Mouse (Mus musculus) liver, embryonic 11.5 days (tissue): ENCODE measurements around the gene OR5BS1P. TPM values are rescaled to one million over a fixed set of nuclear protein-coding genes. Genes with fewer than 3 reads are reported as not detected.

ENCODE experiments used
- ATAC-seq: fragments of 200-750 bp; cut with Nextera tagmentation; replicated peaks from 2 replicates; pipeline ENCODE4 v1.8.0; 2017; ENCODE audit warnings: moderate number of reproducible peaks, mild to moderate bottlenecking, moderate TSS enrichment, moderate library complexity; ENCODE audit not compliant: low FRiP score
- DNase-seq: peaks from one replicate; pipeline ENCODE4 v3.0.0-alpha.2; 2017; ENCODE audit warnings: low spot score
- H3K27ac ChIP-seq: fragments of 300-500 bp; sonication (generic); 2 replicates; pipeline ENCODE4 v1.5.1; 2014; ENCODE audit warnings: mild to moderate bottlenecking, low read depth, low read length, control low read depth
- H3K27me3 ChIP-seq: fragments of 300-500 bp; sonication (generic); replicated peaks from 2 replicates; pipeline ENCODE4 v1.6.1; 2014; ENCODE audit warnings: low read length, mixed read lengths; ENCODE audit not compliant: control insufficient read depth, insufficient read depth
- H3K36me3 ChIP-seq: fragments of 300-500 bp; sonication (generic); 2 replicates; pipeline ENCODE4 v1.6.1; 2014; ENCODE audit warnings: mild to moderate bottlenecking, low read length, moderate library complexity, mixed read lengths; ENCODE audit not compliant: control insufficient read depth, insufficient read depth
- H3K4me1 ChIP-seq: fragments of 300-500 bp; sonication (generic); replicated peaks from 2 replicates; pipeline ENCODE4 v1.6.1; 2014; ENCODE audit warnings: low read length, mixed read lengths; ENCODE audit not compliant: control insufficient read depth, insufficient read depth
- H3K4me2 ChIP-seq: fragments of 300-500 bp; sonication (generic); 2 replicates; pipeline ENCODE4 v1.6.1; 2014; ENCODE audit warnings: mild to moderate bottlenecking, control low read depth, moderate library complexity
- H3K4me3 ChIP-seq: fragments of 300-500 bp; sonication (generic); 2 replicates; pipeline ENCODE4 v1.5.1; 2014; ENCODE audit warnings: low read depth, low read length, control low read depth
- H3K9ac ChIP-seq: fragments of 300-500 bp; sonication (generic); 2 replicates; pipeline ENCODE4 v1.6.1; 2014; ENCODE audit warnings: low read depth, low read length, control low read depth
- H3K9me3 ChIP-seq: fragments of 300-500 bp; sonication (generic); 2 replicates; pipeline ENCODE4 v1.6.1; 2016; ENCODE audit warnings: low read length, inconsistent platforms, mixed read lengths; ENCODE audit not compliant: control insufficient read depth
- WGBS: fragments of 180-500 bp; shearing (Covaris S2); extraction: QIAGEN DNeasy Blood & Tissue Kit; methylation state at CpG from one replicate; pipeline ENCODE4 v1.1.7; 2014; 5-methylcytosine and 5-hydroxymethylcytosine counted together
- polyA plus RNA-seq: library from polyadenylated mRNA; unstranded; fragments of >200 nt; fragmentation: Nextera tagmentation; extraction: Ambion mirVana; gene quantifications from 2 replicates; pipeline ENCODE4 v1.2.1, GENCODE M21; 2014

The OR5BS1P gene
- polyA plus RNA-seq, 1 experiment from 2014 or later: not detected

GRCm38 (mm10) chr15:98471539-98471938 is 1.8 kb downstream of the OR5BS1P start:
- no peaks in the 10 kb centered on the region for H3K36me3 ChIP-seq
- no peaks in the 10 kb centered on the region for H3K9me3 ChIP-seq
- DNase-seq (no peak), ATAC-seq (no peak)
- no peak overlapping the region for H3K9ac ChIP-seq
- H3K27me3 ChIP-seq: 0 out of 2 replicates have a peak, but pooled peaks cover 5% of the 10 kb centered on the region
- 86% methylated on average over 13 of the region's 13 CpGs for WGBS
- H3K27ac ChIP-seq: no peak overlapping the region
- H3K4me2 ChIP-seq: no peak overlapping the region
- no peaks in the 10 kb centered on the region for H3K4me1 ChIP-seq
- H3K4me3 ChIP-seq: no peak overlapping the region

GRCm38 (mm10) chr15:98474958-98475357 is 5.3 kb downstream of the OR5BS1P start:
- no peaks in the 10 kb centered on the region for H3K9me3 ChIP-seq
- H3K27ac ChIP-seq: no peak overlapping the region
- WGBS: 73% methylated on average over 10 of the region's 10 CpGs
- H3K9ac ChIP-seq: no peak overlapping the region
- ATAC-seq (no peak), DNase-seq (no peak)
- no peak overlapping the region for H3K4me3 ChIP-seq
- no peaks in the 10 kb centered on the region for H3K4me1 ChIP-seq
- no peaks in the 10 kb centered on the region for H3K36me3 ChIP-seq
- H3K4me2 ChIP-seq: no peak overlapping the region
- 0 out of 2 replicates have a peak, but pooled peaks cover 5% of the 10 kb centered on the region for H3K27me3 ChIP-seq

- Histone ChIP-seq H3K4me2 (no peak overlapping the region), H3K36me3 (no peaks in the 10 kb centered on the region), H3K9ac (no peak overlapping the region), H3K27me3 (0 out of 2 replicates have a peak, but pooled peaks cover 5% of the 10 kb centered on the region), H3K4me3 (no peak overlapping the region), H3K4me1 (no peaks in the 10 kb centered on the region), H3K27ac (no peak overlapping the region), H3K9me3 (no peaks in the 10 kb centered on the region)
- 49% methylated on average over 10 of the region's 10 CpGs for WGBS
- no peak for ATAC-seq
- DNase-seq: no peak
These were observed 5.7 kb downstream of the OR5BS1P start for GRCm38 (mm10) chr15:98475382-98475781.

DNA sequence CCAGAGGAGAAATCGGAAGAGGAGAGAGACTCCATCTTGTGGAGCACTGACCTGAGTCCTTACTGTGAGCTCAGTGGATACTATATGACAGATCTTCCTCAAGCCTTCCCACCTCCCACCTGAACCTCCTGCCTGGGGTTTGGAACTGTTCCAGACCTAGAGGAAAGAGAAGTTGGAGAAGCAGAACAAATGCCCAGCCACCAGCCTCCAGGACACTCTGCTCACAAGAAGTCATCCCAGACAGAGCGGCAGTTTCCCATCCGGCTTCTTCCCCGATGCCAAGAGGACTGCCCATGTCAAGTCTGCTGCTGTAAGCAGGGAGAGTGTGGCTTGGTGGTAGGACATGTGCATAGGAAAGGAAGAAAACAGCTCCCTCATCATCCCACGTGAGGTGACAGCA is 6.6 kb downstream of the OR5BS1P start:
- DNase-seq (no peak), ATAC-seq (no peak)
- 68% methylated on average over 5 of the region's 5 CpGs for WGBS
- Histone ChIP-seq H3K27me3 (0 out of 2 replicates have a peak, but pooled peaks cover 5% of the 10 kb centered on the region), H3K27ac (no peak overlapping the region), H3K4me3 (no peak overlapping the region), H3K4me1 (no peaks in the 10 kb centered on the region), H3K36me3 (no peaks in the 10 kb centered on the region), H3K4me2 (no peak overlapping the region), H3K9me3 (no peaks in the 10 kb centered on the region), H3K9ac (no peak overlapping the region)

- Histone ChIP-seq H3K9ac (no peak overlapping the region), H3K9me3 (no peaks in the 10 kb centered on the region), H3K4me1 (no peaks in the 10 kb centered on the region), H3K4me3 (no peak overlapping the region), H3K36me3 (no peaks in the 10 kb centered on the region), H3K27ac (no peak overlapping the region), H3K27me3 (0 out of 2 replicates have a peak, but pooled peaks cover 3% of the 10 kb centered on the region), H3K4me2 (no peak overlapping the region)
- WGBS: 70% methylated on average over 7 of the region's 7 CpGs
- no peak for DNase-seq
- no peak for ATAC-seq
These were observed 9.9 kb downstream of the OR5BS1P start for GRCm38 (mm10) chr15:98479568-98480102.

GRCm38 (mm10) chr15:98482701-98483100 is 13.0 kb downstream of the OR5BS1P start, which contains the start of gene Lalba:
Lalba (minus strand) TSS chr15:98482721.
- ATAC-seq (no peak), DNase-seq (no peak)
- H3K27me3 ChIP-seq: no peaks in the 10 kb centered on the region
- no peak within 1 kb of the TSS for H3K9ac ChIP-seq
- WGBS: 61% methylated on average over 3 of the region's 3 CpGs
- no peak within 1 kb of the TSS for H3K4me2 ChIP-seq
- H3K36me3 ChIP-seq: no peaks in the 10 kb centered on the region
- H3K4me3 ChIP-seq: no peak within 1 kb of the TSS
- no peaks in the 10 kb centered on the region for H3K9me3 ChIP-seq
- no peak within 1 kb of the TSS for H3K27ac ChIP-seq
- H3K4me1 ChIP-seq: no peaks in the 10 kb centered on the region

- Histone ChIP-seq H3K9me3 (no peaks in the 10 kb centered on the region), H3K4me3 (no peak overlapping the region), H3K27me3 (no peaks in the 10 kb centered on the region), H3K4me1 (no peaks in the 10 kb centered on the region), H3K36me3 (no peaks in the 10 kb centered on the region), H3K27ac (no peak overlapping the region), H3K4me2 (no peak overlapping the region), H3K9ac (no peak overlapping the region)
- 60% methylated on average over 18 of the region's 18 CpGs for WGBS
- ATAC-seq (no peak), DNase-seq (no peak)
These were observed 14.5 kb downstream of the OR5BS1P start for GRCm38 (mm10) chr15:98483907-98484886.

DNA sequence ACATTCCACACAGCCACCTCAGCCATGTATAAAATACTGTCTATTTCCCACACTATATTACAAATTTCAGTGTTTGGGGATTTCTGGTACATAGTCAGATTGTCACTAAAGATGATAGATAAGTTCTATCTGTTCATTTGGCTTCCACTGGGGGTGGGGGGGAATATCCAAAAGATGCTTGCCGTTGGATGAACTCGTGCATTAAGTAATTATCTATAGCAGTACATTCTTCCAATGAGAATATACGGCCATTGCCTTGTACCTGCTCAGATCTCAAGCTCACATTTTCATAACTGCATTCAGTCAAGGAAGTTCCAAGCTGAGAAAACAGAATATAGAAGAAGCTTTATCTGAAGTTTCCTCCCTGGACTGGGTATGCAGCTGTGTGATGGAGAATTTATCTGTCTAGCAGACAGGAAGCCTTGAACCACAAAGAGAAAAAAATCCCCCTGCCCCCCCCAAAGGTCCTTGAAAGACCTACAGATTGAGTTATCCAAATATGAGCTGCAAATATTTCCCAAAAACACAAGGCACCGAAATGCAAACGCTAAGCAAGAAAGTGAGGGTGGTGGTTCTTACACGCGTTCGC is 16.8 kb downstream of the OR5BS1P start:
- Histone ChIP-seq H3K27me3 (no peaks in the 10 kb centered on the region), H3K4me2 (no peak overlapping the region), H3K4me1 (no peaks in the 10 kb centered on the region), H3K9me3 (no peaks in the 10 kb centered on the region), H3K4me3 (no peak overlapping the region), H3K27ac (no peak overlapping the region), H3K9ac (no peak overlapping the region), H3K36me3 (no peaks in the 10 kb centered on the region)
- 85% methylated on average over 8 of the region's 8 CpGs for WGBS
- DNase-seq (no peak), ATAC-seq (no peak)
